Comparison of ENCODE assay signal across 9 mouse cellular contexts in genomic region chr17:72934146-72934545, GRCm38 (mm10). TPM values are rescaled to one million over a fixed set of nuclear protein-coding genes. Genes with fewer than 3 reads are reported as not detected.
DNase-seq lines count a peak whose midpoint lies in the region; ATAC-seq lines count a peak whose summit lies in the region.
"Had no signal": no experiment of that assay in that cellular context is flagged by ENCODE, and none has a peak within 500 bp of the region (broad histone marks: within the 10 kb centered on the region; RNA-seq: fewer than 3 reads in every experiment).

No protein-coding gene starts in this region.

- peaks cover 15% of the 10 kb centered on the region for H3K36me3 ChIP-seq in heart, embryonic 11.5 days (ENCODE audit: control insufficient read depth, insufficient read depth, low read length)
- H3K36me3 ChIP-seq: liver, embryonic 13.5 days had no signal

- no peaks in the 10 kb centered on the region for H3K27me3 ChIP-seq in heart, embryonic 11.5 days (ENCODE audit: control insufficient read depth, insufficient read depth, low read length)
- H3K27me3 ChIP-seq: liver, embryonic 13.5 days had no signal

- H3K27ac ChIP-seq in heart, embryonic 11.5 days (ENCODE audit: low read depth, low read length) = peak overlapping the region; percentile 41; the same call in 1 of the 2 replicates
- H3K27ac ChIP-seq: liver, embryonic 13.5 days had no signal

- H3K9ac ChIP-seq in heart, embryonic 11.5 days (ENCODE audit: low read depth, low read length) = peak overlapping the region; percentile 35; the same call in 1 of the 2 replicates
- H3K9ac ChIP-seq: liver, embryonic 13.5 days had no signal

- H3K4me1 ChIP-seq in heart, embryonic 11.5 days (ENCODE audit: control insufficient read depth, insufficient read depth, low read length) = peaks cover 52% of the 10 kb centered on the region

- intact Hi-C loops in heart, postnatal 14 days (cut with DNase I) = no loop called here

- H3K9me3 ChIP-seq in heart, embryonic 11.5 days (replicated peaks; ENCODE audit: control insufficient read depth, low read length) = no peaks in the 10 kb centered on the region
- H3K9me3 ChIP-seq: liver, embryonic 13.5 days had no signal

- peak overlapping the region; percentile 5; the same call in 1 of the 2 replicates for H3K4me2 ChIP-seq in heart, embryonic 11.5 days
- H3K4me2 ChIP-seq: liver, embryonic 13.5 days had no signal

- H3K4me3 ChIP-seq in heart, embryonic 11.5 days (ENCODE audit: low read depth, low read length) = no peak overlapping the region
- H3K4me3 ChIP-seq: liver, embryonic 13.5 days had no signal

- 59% methylated on average over 2 of the region's 2 CpGs for WGBS in heart, embryonic 11.5 days (ENCODE audit: insufficient replicate concordance)

- no peak for ATAC-seq in heart, embryonic 11.5 days (replicated peaks; ENCODE audit: insufficient number of reproducible peaks, low FRiP score, low TSS enrichment)
- ATAC-seq in hematopoietic stem cell, adult 5-6 weeks (replicated peaks in 1 of 2; ENCODE audit: insufficient read depth in 1 of 2, low FRiP score in 2 of 2, low TSS enrichment in 1 of 2, low read depth in 1 of 2, poor library complexity in 2 of 2, severe bottlenecking in 2 of 2) = peak; percentile 84 to 91

- DNase-seq in heart, postnatal 14 days = no peak
- DNase-seq in lung, postnatal 10 days = peak; percentile 21
- no peak for DNase-seq in lung, postnatal 14 days
- DNase-seq in thymus, postnatal 0 days (ENCODE audit: low spot score) = peak; percentile 67
- no peak for DNase-seq in kidney, adult 18-20 months
- DNase-seq in gastrocnemius, postnatal 4 days (ENCODE audit: low spot score in 2 of 2) = no peak
- DNase-seq: liver, embryonic 13.5 days had no signal

RNA-seq across cellular contexts. Expression of gene Lbh, which starts 16.0 kb away (rescaled TPM):
- polyA plus RNA-seq in heart, embryonic 11.5 days (2014; fragmentation: Nextera tagmentation; extraction: Ambion mirVana) = 19.1 and 22.8 TPM in 2 replicates
- 100 to 1,000 TPM; 318 to 323 TPM for total RNA-seq in heart, postnatal 14 days (2021)
- total RNA-seq in hematopoietic stem cell, adult 5-6 weeks (2017) = 23.1 and 24.5 TPM in 2 replicates
- 9.5 and 10.4 TPM in 2 replicates for polyA plus RNA-seq in thymus, postnatal 0 days (2015; fragmentation: Nextera tagmentation; extraction: Ambion mirVana)
- 10 to 100 TPM; 27.2 to 35.0 TPM for total RNA-seq in gastrocnemius, postnatal 4 days (2021)

Comparison
In these comparisons a context has a peak if more than half of its experiments do, and no peak if none do; other contexts are left out.
1. DNase-seq: peak in lung, postnatal 10 days (single experiment) and thymus, postnatal 0 days (single experiment); none in heart, postnatal 14 days (0 of 2), lung, postnatal 14 days (single experiment), kidney, adult 18-20 months (single experiment) and gastrocnemius, postnatal 4 days (0 of 2).
2. RNA of gene Lbh, which starts 16.0 kb away (total RNA-seq): 318 to 323 TPM in heart, postnatal 14 days; 27.2 to 35.0 TPM in gastrocnemius, postnatal 4 days and 23.1 to 24.5 TPM in hematopoietic stem cell, adult 5-6 weeks; every median in the first group is over 4 times any median in the second.